Mouse (Mus musculus): Measurements from ENCODE around the gene Mtus2.

Gene Mtus2

GRCm38 (mm10) chr5:148180590-148181307 is 223.6 kb downstream of the Mtus2 start:
- no peak for DNase-seq (ENCODE audit: low read depth, low spot score)

DNA sequence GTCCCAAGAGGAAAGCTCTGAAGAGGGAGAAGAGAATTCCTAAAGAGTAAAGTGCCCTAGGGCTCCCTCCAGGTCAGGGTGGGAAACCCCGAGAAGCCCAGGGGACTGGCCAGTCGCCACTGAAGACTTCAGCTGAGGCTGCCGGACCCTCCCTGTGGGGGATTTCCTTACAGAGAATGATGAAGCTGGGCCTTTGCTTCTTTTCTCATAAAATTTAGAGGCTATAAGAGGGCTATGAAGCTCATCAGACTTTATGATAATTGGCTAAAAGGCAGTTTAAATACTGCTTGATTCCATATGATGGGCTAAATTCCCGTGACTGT is 224.1 kb downstream of the Mtus2 start:
- DNase-seq (ENCODE audit: low read depth, low spot score): no peak

GRCm38 (mm10) chr5:148181901-148182300 is 224.8 kb downstream of the Mtus2 start:
- DNase-seq (ENCODE audit: low read depth, low spot score): no peak

- DNase-seq (ENCODE audit: low read depth, low spot score): no peak
Observed at GRCm38 (mm10) chr5:148185898-148186297, 228.8 kb downstream of the Mtus2 start.

DNA sequence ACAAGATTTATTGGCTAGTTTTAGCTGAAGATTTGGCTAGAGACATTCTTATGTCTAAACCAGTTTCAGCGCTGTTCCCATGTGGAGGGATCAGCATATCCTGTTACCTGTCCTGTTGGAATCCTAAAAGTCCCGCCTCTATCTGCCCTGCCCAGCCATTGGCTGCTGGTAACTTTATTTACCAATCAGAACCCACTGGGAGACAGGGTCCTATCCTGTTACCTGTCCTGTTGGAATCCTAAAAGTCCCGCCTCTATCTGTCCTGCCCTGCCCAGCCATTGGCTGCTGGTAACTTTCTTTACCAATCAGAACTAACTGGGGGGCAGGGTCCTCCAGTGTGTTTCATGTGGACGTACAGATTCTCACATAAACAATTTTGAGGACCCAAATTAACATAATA is 234.3 kb downstream of the Mtus2 start:
- DNase-seq (ENCODE audit: low read depth, low spot score): no peak

DNA sequence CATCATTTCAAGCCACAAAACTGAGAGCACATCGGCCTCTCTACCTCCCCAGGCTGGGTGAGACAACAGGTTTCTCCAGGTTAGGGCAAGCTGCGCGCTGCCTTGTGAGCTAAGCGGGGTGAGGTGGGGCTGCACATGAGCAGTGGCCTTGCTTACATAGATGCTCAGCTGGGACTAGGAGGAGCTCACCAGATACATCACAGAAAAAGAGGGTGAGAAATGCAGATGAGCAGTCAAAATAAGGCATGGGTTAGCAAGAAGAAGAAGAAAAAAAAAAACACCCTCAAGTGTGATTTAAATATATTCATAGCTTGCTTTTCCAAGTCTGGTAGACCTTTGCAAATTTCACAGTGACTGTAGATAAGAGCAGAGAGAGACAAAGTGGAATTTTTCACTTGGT is 254.7 kb downstream of the Mtus2 start:
- DNase-seq (ENCODE audit: low read depth, low spot score): no peak

- no peak for DNase-seq (ENCODE audit: low read depth, low spot score)
Observed at GRCm38 (mm10) chr5:148216786-148217185, 259.7 kb downstream of the Mtus2 start.

DNA sequence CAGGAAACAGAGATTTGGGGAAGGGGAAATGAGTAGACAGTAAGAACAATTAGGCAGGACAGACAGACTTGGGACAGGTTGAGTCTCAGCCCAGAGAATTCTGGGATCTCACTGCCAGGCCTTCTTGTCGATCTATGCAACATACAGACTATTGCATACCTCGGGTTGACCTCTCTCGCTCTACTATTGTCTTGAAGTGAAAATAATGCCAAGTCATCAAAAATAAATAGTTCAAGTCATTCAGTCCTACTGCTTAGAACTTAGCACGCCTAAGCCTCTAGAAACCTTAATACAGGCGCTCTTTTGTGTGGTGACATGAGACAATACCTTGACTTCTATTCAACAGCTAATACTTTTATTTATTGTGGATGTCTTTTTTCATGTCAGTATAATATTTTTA is 265.8 kb downstream of the Mtus2 start:
- no peak for DNase-seq (ENCODE audit: low read depth, low spot score)

DNA sequence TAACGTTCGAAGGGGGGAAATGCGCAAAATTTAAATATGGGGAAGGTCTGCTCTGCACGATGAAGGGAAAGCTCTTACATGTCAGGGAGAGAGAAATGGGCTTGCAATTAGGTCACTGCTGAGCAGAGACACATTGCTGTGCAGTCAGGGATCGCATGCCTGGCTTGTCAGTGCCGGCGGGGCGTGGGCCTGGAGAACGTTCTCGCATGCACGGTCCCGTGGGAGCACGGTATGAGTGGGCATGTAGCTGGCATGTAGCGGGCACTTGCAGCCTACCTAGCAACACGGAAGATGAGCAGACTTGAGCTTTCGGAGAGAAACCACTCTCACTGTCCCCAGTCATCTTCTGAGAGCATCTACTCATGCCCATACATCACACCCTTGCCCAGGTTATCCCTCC is 266.9 kb downstream of the Mtus2 start:
- no peak for DNase-seq (ENCODE audit: low read depth, low spot score)

DNA sequence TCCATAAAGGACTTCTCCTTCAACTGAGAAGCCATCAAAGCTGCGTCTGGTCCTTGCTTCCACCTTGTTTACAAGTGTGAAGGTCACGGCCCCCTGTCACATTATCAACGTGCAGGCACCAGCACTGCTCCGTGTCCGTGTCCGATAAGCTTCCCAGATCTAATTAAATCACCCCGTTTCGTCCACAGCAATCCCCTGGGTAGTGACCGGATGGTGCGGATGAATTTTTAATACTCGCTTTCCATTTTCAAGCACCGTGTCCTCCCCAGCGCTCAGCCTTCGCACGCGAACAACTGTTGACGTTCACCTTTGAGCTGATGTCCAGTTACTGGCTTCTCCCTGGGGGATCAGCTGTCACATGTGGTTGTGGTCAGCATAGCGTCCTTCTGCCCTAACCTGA is 276.6 kb downstream of the Mtus2 start:
- no peak for DNase-seq (ENCODE audit: low read depth, low spot score)

DNA sequence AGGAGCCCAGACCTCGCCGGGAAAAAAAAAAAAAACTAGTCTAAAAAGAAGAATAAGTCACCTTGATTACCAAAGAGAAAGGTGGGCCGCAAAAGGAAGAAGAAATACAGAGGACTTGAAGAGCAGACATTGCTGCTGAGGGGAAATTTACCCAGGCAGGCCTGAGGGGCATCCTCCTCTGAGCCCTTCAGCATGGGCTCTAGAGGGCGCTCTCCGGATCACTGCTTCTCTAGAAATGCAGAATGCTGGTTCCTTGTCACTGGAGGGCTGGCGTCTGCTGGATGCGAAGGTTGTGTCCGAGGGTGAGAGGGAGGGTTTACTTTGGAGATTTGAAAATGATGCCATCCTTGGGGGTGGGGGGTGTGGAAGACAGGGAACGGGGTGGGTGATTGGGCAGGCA is 279.5 kb downstream of the Mtus2 start:
- no peak for DNase-seq (ENCODE audit: low read depth, low spot score)

GRCm38 (mm10) chr5:148239067-148239466 is 281.9 kb downstream of the Mtus2 start:
- DNase-seq (ENCODE audit: low read depth, low spot score): no peak

DNA sequence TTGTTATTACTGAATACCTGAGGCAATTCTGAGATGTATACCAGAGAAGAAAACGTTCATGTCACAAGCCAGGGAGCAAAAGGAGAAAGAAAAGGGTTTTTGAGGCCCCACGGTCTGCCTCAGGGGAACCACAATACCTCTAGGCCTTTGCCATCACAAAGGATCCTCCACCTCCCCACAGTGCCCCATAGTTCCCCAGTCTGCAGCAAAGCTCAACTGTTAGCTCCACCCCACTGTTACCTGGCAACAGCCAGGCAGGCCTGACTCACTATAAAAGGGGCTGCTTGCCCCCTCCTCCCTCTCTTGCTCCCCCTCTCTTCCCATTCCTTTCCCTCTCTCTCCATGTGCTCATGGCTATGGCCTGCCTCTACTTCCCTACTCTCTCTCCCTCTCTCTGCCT is 282.6 kb downstream of the Mtus2 start:
- DNase-seq (ENCODE audit: low read depth, low spot score): no peak

DNA sequence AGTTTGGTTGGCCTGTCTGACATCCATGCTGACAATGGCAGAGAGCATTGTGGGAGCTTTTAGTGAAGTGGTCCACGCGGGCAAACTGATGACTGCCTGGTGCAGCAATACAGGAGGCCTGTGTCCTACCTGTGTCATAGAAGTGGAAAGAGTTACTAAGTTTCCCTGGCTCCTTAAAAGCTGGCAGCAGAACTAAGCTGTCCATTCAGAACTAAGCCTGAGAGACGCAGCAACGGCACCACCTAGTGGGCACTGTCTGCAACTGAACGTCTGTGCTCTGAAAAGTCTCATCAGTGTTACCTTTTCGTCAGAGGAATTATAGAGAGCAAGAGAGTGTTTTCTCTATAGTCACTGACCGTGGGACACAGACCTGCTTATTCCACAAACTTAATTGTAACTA is 284.8 kb downstream of the Mtus2 start:
- peak; percentile 23 for DNase-seq (ENCODE audit: low read depth, low spot score)

- no peak for DNase-seq (ENCODE audit: low read depth, low spot score)
Observed at GRCm38 (mm10) chr5:148244471-148244870, 287.4 kb downstream of the Mtus2 start.

DNA sequence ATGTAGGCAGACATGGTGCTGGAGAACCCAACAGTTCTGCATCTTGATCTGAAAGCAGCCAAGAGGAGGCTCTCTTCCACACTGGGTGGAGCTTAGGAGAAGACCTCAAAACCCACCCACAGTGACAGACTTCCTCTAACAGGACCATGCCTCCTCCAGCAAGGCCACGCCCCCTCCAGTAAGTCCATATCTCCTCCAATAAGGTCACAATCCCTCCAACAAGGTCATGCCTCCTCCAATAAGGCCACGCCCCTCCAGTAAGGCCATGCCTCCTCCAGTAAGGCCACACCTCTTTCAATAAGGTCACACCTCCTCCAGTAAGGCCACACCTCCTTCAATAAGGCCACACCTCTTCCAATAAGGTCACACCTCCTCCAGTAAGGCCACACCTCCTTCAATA is 288.3 kb downstream of the Mtus2 start:
- no peak for DNase-seq (ENCODE audit: low read depth, low spot score)

DNA sequence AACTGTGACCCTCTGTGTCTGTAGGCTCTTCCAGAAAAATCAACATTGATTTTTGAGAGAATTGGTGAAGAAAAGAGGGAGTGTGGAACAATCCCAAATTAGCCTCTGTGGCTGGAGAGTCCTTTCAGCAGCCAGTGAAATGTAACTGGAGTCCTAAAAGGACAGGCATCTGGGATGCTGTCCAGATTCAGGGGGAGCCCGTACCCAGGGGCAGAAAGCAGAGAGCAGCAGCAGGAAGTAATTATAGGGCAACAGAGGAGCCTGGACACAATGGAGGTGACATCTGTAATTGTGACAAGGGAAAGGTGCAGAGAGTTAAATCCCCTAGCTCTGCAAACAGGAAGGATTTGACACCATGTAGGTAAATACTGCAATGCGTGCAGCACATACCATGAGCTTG is 291.1 kb downstream of the Mtus2 start:
- no peak for DNase-seq (ENCODE audit: low read depth, low spot score)

DNA sequence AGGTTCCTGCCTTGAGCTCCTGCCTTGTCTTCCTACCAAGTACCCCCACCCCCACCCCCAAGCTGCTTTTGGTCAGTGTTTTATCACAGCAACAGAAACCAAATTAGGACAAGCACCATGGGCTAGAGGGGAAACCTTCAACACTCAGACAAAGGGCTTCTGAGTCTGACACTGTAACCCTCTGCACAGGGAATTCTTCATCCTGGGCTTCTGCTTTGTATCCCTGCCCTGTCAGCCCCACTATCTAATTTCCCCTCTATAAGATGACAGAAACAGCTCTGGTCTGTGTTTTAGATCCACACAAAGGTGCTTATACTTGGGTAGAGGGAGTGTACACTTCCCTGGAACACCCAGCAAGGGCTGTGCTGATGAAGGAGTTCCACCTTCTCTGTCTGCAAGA is 294.7 kb downstream of the Mtus2 start:
- DNase-seq (ENCODE audit: low read depth, low spot score): no peak

- no peak for DNase-seq (ENCODE audit: low read depth, low spot score)
Observed at GRCm38 (mm10) chr5:148262016-148262415, 304.9 kb downstream of the Mtus2 start.

GRCm38 (mm10) chr5:148264819-148265707 is 307.9 kb downstream of the Mtus2 start:
- DNase-seq (ENCODE audit: low read depth, low spot score): no peak

- DNase-seq (ENCODE audit: low read depth, low spot score): peak; percentile 24
Observed at GRCm38 (mm10) chr5:148266841-148267240, 309.7 kb downstream of the Mtus2 start.

- DNase-seq (ENCODE audit: low read depth, low spot score): no peak
Observed at GRCm38 (mm10) chr5:148267446-148267845, 310.3 kb downstream of the Mtus2 start.

- no peak for DNase-seq (ENCODE audit: low read depth, low spot score)
Observed at GRCm38 (mm10) chr5:148272065-148272464, 314.9 kb downstream of the Mtus2 start.

All from CD4-positive helper T cell, adult 2 months (primary cell).